Mouse (Mus musculus) G1E (cell line): ENCODE measurements around the gene Dnm1. TPM values are rescaled to one million over a fixed set of nuclear protein-coding genes. Genes with fewer than 3 reads are reported as not detected.
"Not testable (repeated sequence)": the region's sequence is repeated elsewhere in the genome, so short reads cannot be mapped to it uniquely, and the experiment has no call there.

Source experiments
- ATAC-seq: 2 replicates; pipeline ENCODE4 v1.8.0; 2016; ENCODE audit warnings: mild to moderate bottlenecking; ENCODE audit not compliant: insufficient number of reproducible peaks, poor library complexity, low FRiP score, severe bottlenecking; ENCODE audit errors: extremely low read depth
- DNase-seq: peaks from one replicate; pipeline ENCODE4 v3.0.0; 2012; ENCODE audit warnings: low spot score
- H3K27me3 ChIP-seq: 2 replicates; pipeline ENCODE4 v1.6.1; 2012; ENCODE audit warnings: mild to moderate bottlenecking, low read length, inconsistent platforms; ENCODE audit not compliant: insufficient read depth
- H3K36me3 ChIP-seq: replicated peaks from 2 replicates; pipeline ENCODE3; 2012; ENCODE audit warnings: mild to moderate bottlenecking, inconsistent platforms
- H3K4me1 ChIP-seq: 2 replicates; pipeline ENCODE4 v1.6.1; 2012; ENCODE audit warnings: low read depth, low read length, inconsistent platforms, mixed read lengths; ENCODE audit not compliant: insufficient read depth
- H3K4me3 ChIP-seq: 2 replicates; pipeline ENCODE4 v1.5.1; 2012; ENCODE audit warnings: low read depth, mild to moderate bottlenecking, inconsistent platforms, low read length, moderate library complexity, mixed read lengths
- H3K9me3 ChIP-seq: replicated peaks from 2 replicates; pipeline ENCODE4 v1.6.1; 2012; ENCODE audit warnings: inconsistent platforms
- CTCF ChIP-seq: IDR thresholded peaks from 2 replicates; pipeline ENCODE4 v1.5.1; 2012; ENCODE audit warnings: low read depth, low read length, inconsistent platforms, mixed read lengths
- GATA1 ChIP-seq: IDR thresholded peaks from 2 replicates; pipeline ENCODE4 v1.6.1; 2012; ENCODE audit warnings: borderline replicate concordance, low read length, inconsistent platforms, mixed read lengths
- GATA2 ChIP-seq: IDR thresholded peaks from 2 replicates; pipeline ENCODE4 v1.6.1; 2012; ENCODE audit warnings: low read depth, low read length, inconsistent platforms, borderline replicate concordance
- POLR2AphosphoS5 ChIP-seq: IDR thresholded peaks from 2 replicates; pipeline ENCODE4 v1.6.1; 2012; ENCODE audit warnings: low read depth, low read length, inconsistent platforms; ENCODE audit not compliant: insufficient replicate concordance
- TAL1 ChIP-seq: conservative IDR thresholded peaks from 2 replicates; pipeline ENCODE4 v1.6.1; 2012; ENCODE audit warnings: low read depth, low read length, inconsistent platforms, mixed read lengths
- polyA plus RNA-seq: library from polyadenylated mRNA; stranded (reverse); fragments of >175 nt; gene quantifications from 2 replicates; pipeline ENCODE4 v1.2.3, GENCODE M21; 2012
- total RNA-seq, 2 experiments: library from RNA; stranded (forward) in 1 of 2; stranded (reverse) in 1 of 2; fragments of 200-1000 nt in 1 of 2; fragments of >200 nt in 1 of 2; fragmentation: Nextera tagmentation in 1 of 2; gene quantifications; 2 replicates each; pipeline ENCODE4 v1.2.3; 2014 to 2017

Dnm1 gene
- total and polyA plus RNA-seq, 3 experiments, result 0.05 to 0.14 TPM; not detected in 1

- DNase-seq (peak; percentile 37), ATAC-seq (no peak)
- peaks cover 99% of the 10 kb centered on the region for H3K36me3 ChIP-seq
- no peaks in the 10 kb centered on the region; the same call in 1 of the 2 replicates for H3K27me3 ChIP-seq
- H3K4me1 ChIP-seq, result no peaks in the 10 kb centered on the region
- no peaks in the 10 kb centered on the region for H3K9me3 ChIP-seq
- TF ChIP-seq POLR2AphosphoS5 (no peak), GATA1 (no peak), GATA2 (no peak), CTCF (peak; percentile 71), TAL1 (no peak)
- H3K4me3 ChIP-seq, result no peak overlapping the region
These were observed 48.8 kb downstream of the Dnm1 start for GRCm38 (mm10) chr2:32304145-32304832.

- Histone ChIP-seq H3K27me3 (no peaks in the 10 kb centered on the region; the same call in 1 of the 2 replicates), H3K4me1 (no peaks in the 10 kb centered on the region), H3K36me3 (peaks cover 99% of the 10 kb centered on the region), H3K9me3 (no peaks in the 10 kb centered on the region), H3K4me3 (no peak overlapping the region)
- DNase-seq, result no peak
- TF ChIP-seq GATA1 (no peak), CTCF (peak; percentile 28; the same call in 1 of the 2 replicates)
- ATAC-seq, result no peak
These were observed 50.2 kb downstream of the Dnm1 start for GRCm38 (mm10) chr2:32302952-32303351.

GRCm38 (mm10) chr2:32299469-32299868 is 53.7 kb downstream of the Dnm1 start:
- peaks cover 94% of the 10 kb centered on the region for H3K36me3 ChIP-seq
- DNase-seq, result no peak
- peaks cover 9% of the 10 kb centered on the region for H3K4me1 ChIP-seq
- H3K4me3 ChIP-seq, result no peak overlapping the region
- H3K9me3 ChIP-seq, result no peaks in the 10 kb centered on the region
- peaks cover 2% of the 10 kb centered on the region; the same call in 1 of the 2 replicates for H3K27me3 ChIP-seq
- ATAC-seq, result no peak
- TF ChIP-seq CTCF, result no peak
- no peak for TF ChIP-seq TAL1
- no peak for TF ChIP-seq GATA1
- TF ChIP-seq POLR2AphosphoS5, result no peak
- TF ChIP-seq GATA2, result no peak

GRCm38 (mm10) chr2:32295842-32296241 is 57.3 kb downstream of the Dnm1 start:
- Histone ChIP-seq H3K4me1 (peaks cover 21% of the 10 kb centered on the region), H3K36me3 (peaks cover 94% of the 10 kb centered on the region)
- H3K27me3 ChIP-seq, H3K4me3 ChIP-seq, DNase-seq, ATAC-seq, H3K9me3 ChIP-seq: not testable (repeated sequence)

- DNase-seq, result no peak
- Histone ChIP-seq H3K27me3 (peaks cover 2% of the 10 kb centered on the region; the same call in 1 of the 2 replicates), H3K36me3 (peaks cover 94% of the 10 kb centered on the region), H3K4me3 (no peak overlapping the region), H3K9me3 (no peaks in the 10 kb centered on the region), H3K4me1 (peaks cover 25% of the 10 kb centered on the region)
- TF ChIP-seq POLR2AphosphoS5, result no peak
- TF ChIP-seq CTCF, result no peak
- TF ChIP-seq TAL1, result no peak
- no peak for TF ChIP-seq GATA2
- no peak for TF ChIP-seq GATA1
- no peak for ATAC-seq
These were observed 57.9 kb downstream of the Dnm1 start for GRCm38 (mm10) chr2:32295285-32295684.

- Histone ChIP-seq H3K4me1 (peaks cover 33% of the 10 kb centered on the region), H3K36me3 (peaks cover 88% of the 10 kb centered on the region), H3K27me3 (peaks cover 2% of the 10 kb centered on the region; the same call in 1 of the 2 replicates), H3K9me3 (no peaks in the 10 kb centered on the region), H3K4me3 (0 out of 2 replicates have a peak overlapping the region, but pooled peaks have one; percentile 2)
- DNase-seq (no peak), ATAC-seq (no peak)
- TF ChIP-seq CTCF, result no peak
- no peak for TF ChIP-seq TAL1
- TF ChIP-seq GATA1, result no peak
- no peak for TF ChIP-seq GATA2
These were observed 58.8 kb downstream of the Dnm1 start for GRCm38 (mm10) chr2:32294348-32294747.

- ATAC-seq, result no peak
- Histone ChIP-seq H3K4me3 (peak overlapping the region; percentile 83; the same call in 1 of the 2 replicates), H3K9me3 (no peaks in the 10 kb centered on the region), H3K27me3 (no peaks in the 10 kb centered on the region), H3K4me1 (peaks cover 46% of the 10 kb centered on the region), H3K36me3 (peaks cover 63% of the 10 kb centered on the region)
- no peak for DNase-seq
- peak; percentile 25; the same call in 1 of the 2 replicates for TF ChIP-seq CTCF
- TF ChIP-seq POLR2AphosphoS5, result no peak
- TF ChIP-seq GATA1, result no peak
These were observed 63.6 kb downstream of the Dnm1 start for GRCm38 (mm10) chr2:32289578-32289977.
